Mouse (Mus musculus) forebrain, postnatal 0 days (tissue): ENCODE results near the gene Nr6a1. TPM values are rescaled to one million over a fixed set of nuclear protein-coding genes. Genes with fewer than 3 reads are reported as not detected.

Source experiments
- ATAC-seq: fragments of 200-750 bp; cut with Nextera tagmentation; 2 replicates; pipeline ENCODE4 v1.8.0; 2017; ENCODE audit warnings: mild to moderate bottlenecking, moderate library complexity
- DNase-seq: peaks from one replicate; pipeline ENCODE4 v3.0.0-alpha.2; 2015
- H3K27ac ChIP-seq: fragments of 300-500 bp; sonication (generic); 2 replicates; pipeline ENCODE4 v1.5.1; 2014; ENCODE audit warnings: low read depth, mild to moderate bottlenecking, antibody characterized with exemption, low read length, moderate library complexity, mixed read lengths
- H3K27me3 ChIP-seq: fragments of 300-500 bp; sonication (generic); 2 replicates; pipeline ENCODE4 v1.6.1; 2014; ENCODE audit warnings: mild to moderate bottlenecking, low read length, mixed read lengths; ENCODE audit not compliant: insufficient read depth
- H3K36me3 ChIP-seq: fragments of 300-500 bp; sonication (generic); 2 replicates; pipeline ENCODE4 v1.6.1; 2014; ENCODE audit warnings: mild to moderate bottlenecking, moderate library complexity; ENCODE audit not compliant: insufficient read depth
- H3K4me1 ChIP-seq: fragments of 300-500 bp; sonication (generic); 2 replicates; pipeline ENCODE4 v1.6.1; 2014; ENCODE audit warnings: antibody characterized with exemption; ENCODE audit not compliant: insufficient read depth
- H3K4me2 ChIP-seq: fragments of 300-500 bp; sonication (generic); 2 replicates; pipeline ENCODE4 v1.6.1; 2014; ENCODE audit warnings: low read depth, mild to moderate bottlenecking, moderate library complexity
- H3K4me3 ChIP-seq: fragments of 300-500 bp; sonication (generic); 2 replicates; pipeline ENCODE4 v1.5.1; 2014; ENCODE audit warnings: low read depth, low read length, mixed read lengths
- H3K9ac ChIP-seq: fragments of 300-500 bp; sonication (generic); 2 replicates; pipeline ENCODE4 v1.6.1; 2014; ENCODE audit warnings: mild to moderate bottlenecking
- H3K9me3 ChIP-seq: fragments of 300-500 bp; sonication (generic); 2 replicates; pipeline ENCODE4 v1.6.1; 2016; ENCODE audit warnings: low read length
- CTCF ChIP-seq: sonication (generic); IDR thresholded peaks from 2 replicates; pipeline ENCODE4 v1.5.1; 2016; ENCODE audit warnings: antibody characterized with exemption, control low read depth, low read depth
- WGBS: fragments of 180-500 bp; shearing (Covaris S2); extraction: QIAGEN DNeasy Blood & Tissue Kit; methylation state at CpG from one replicate; pipeline ENCODE4 v1.1.7; 2014; 5-methylcytosine and 5-hydroxymethylcytosine counted together
- polyA plus RNA-seq: library from polyadenylated mRNA; unstranded; fragments of >200 nt; fragmentation: Nextera tagmentation; extraction: Ambion mirVana; gene quantifications from 2 replicates; pipeline ENCODE4 v1.2.1, GENCODE M21; 2015
- total RNA-seq: library from RNA; depleted of rRNA; stranded (reverse); fragments of >200 nt; gene quantifications from 2 replicates; pipeline ENCODE4 v1.2.3, GENCODE M21; 2014

Nr6a1 gene
- total and polyA plus RNA-seq, 2 experiments from 2014 or later, result 0.48 to 4.6 TPM

DNA sequence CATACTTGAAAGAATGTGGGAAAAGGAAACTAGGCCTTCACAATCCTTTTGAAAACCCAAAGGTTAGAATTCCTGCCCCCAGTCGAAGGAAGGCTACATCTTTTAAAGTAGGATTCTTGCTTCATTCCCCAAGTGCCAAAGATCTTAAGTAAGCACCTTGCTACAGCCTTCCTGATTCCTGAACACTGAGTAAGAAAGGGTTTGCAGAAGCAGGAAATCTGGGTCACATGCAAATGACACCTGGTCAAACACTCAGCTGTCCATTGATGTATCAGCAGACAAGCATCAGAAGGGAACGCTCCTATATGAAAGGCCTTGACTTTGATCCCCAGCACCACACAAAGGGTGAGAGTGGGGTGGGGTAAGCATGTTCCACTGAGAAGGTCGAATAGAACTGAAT lies 142.4 kb downstream of the Nr6a1 start:
- H3K4me2 ChIP-seq, result no peak overlapping the region
- TF ChIP-seq CTCF, result no peak
- no peaks in the 10 kb centered on the region for H3K9me3 ChIP-seq
- ATAC-seq (no peak), DNase-seq (no peak)
- no peak overlapping the region for H3K4me3 ChIP-seq
- no peak overlapping the region for H3K27ac ChIP-seq
- no peak overlapping the region for H3K9ac ChIP-seq
- no peaks in the 10 kb centered on the region for H3K27me3 ChIP-seq
- H3K4me1 ChIP-seq, result no peaks in the 10 kb centered on the region
- 40% methylated on average over 3 of the region's 3 CpGs for WGBS
- H3K36me3 ChIP-seq, result no peaks in the 10 kb centered on the region

DNA sequence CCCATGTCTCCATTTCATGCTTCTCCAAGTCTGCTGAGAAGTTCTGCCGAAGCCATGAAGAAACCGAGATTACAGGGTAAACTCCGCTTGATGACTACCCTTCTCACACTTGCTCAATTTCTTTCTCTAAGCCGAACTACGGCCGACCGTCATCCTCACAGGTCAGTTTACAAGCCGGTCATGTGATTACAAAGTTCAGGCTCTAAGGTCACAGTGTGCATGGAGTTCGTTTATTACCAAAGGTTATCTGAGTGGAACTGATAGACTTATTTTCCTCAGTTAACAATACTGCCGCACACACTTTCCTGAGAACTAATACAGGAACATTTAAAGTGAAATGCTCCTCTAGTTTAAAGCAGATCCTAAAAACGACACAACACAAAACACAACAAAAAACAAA lies 143.1 kb downstream of the Nr6a1 start:
- no peaks in the 10 kb centered on the region for H3K9me3 ChIP-seq
- no peaks in the 10 kb centered on the region for H3K4me1 ChIP-seq
- TF ChIP-seq CTCF, result no peak
- no peak overlapping the region for H3K27ac ChIP-seq
- WGBS, result 28% methylated on average over 11 of the region's 11 CpGs
- no peak overlapping the region for H3K4me3 ChIP-seq
- DNase-seq (no peak), ATAC-seq (no peak)
- H3K36me3 ChIP-seq, result no peaks in the 10 kb centered on the region
- H3K27me3 ChIP-seq, result no peaks in the 10 kb centered on the region
- H3K4me2 ChIP-seq, result no peak overlapping the region
- H3K9ac ChIP-seq, result no peak overlapping the region

DNA sequence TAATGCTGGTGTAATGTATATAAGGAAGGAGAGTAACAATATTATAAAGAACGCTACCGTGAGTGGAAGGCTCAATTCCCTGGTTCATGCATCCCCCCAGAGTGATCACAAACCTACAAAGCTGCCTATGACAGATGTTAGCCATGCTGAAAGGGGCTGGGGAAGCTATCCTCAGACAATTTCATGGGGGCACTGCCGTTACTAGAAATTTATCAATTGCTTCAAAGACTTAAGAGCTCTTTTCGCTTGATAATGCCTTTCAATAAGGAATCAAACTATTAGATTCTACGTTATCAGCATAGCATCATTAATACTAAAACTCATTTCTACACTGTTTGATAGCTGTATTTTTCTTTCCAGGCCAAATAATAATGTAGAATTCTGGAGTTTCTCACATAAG lies 144.1 kb downstream of the Nr6a1 start:
- Histone ChIP-seq H3K4me3 (no peak overlapping the region), H3K9ac (no peak overlapping the region), H3K27ac (no peak overlapping the region), H3K4me1 (no peaks in the 10 kb centered on the region), H3K36me3 (no peaks in the 10 kb centered on the region), H3K4me2 (no peak overlapping the region), H3K27me3 (no peaks in the 10 kb centered on the region), H3K9me3 (no peaks in the 10 kb centered on the region)
- DNase-seq (no peak), ATAC-seq (no peak)
- no peak for TF ChIP-seq CTCF
- WGBS, result 58% methylated on average over 5 of the region's 5 CpGs

DNA sequence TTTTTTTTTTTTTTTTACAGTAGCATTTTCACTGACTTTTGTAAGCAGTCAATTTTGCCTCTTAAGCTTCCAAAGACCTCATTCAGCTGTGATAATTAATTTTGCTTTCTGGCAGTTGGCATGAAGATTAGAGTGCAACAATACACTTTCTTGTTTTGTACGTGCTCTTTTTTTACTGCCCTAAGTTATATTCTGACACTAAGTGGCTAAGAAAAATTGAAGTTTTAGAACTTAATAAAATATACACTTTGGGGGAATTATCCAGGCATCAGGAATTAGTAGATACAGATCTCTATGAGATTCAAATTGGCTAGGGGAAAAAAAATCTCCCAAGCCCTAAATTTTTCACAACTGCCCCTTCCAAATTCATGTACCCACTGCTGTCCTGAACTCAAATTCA lies 144.8 kb downstream of the Nr6a1 start:
- H3K9ac ChIP-seq, result no peak overlapping the region

DNA sequence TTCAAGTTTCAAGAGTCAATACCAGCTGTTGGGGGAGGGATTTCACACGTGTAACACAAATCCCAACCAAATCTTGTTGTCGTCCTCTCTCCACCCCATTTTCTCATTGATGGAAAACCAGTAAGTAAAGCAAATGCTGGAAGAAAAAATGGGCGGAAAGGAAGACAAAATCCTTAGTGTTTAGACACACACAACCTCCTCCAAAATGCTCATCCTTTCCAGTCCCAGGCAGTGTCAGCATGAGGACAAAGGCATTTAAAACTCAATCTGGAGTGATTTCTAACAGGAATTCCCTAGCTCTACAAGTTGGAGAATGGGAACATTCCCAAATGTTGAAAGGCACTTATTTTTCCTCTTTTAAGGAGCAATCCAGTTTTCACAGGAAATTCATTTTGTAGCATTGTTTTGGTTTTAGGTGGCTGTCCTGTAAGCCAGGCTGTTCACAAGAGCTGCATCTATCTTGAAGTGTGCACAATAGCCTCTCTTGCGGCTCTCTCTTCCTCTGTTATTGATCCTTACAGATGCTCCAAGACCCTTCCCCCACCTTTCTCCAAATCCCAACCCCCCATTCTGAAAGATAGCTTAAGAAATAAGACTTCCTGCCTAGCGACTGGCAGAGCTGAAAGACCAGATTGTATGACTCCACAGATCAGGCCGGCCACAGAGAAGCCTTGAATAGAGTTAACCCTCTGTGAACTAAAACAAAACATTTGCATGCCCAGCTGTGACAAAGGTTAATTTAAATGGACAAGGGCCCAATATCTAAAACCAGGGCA lies 145.4 kb downstream of the Nr6a1 start:
- H3K27me3 ChIP-seq, result no peaks in the 10 kb centered on the region
- no peak overlapping the region for H3K9ac ChIP-seq
- ATAC-seq (0 out of 2 replicates have a peak, but pooled peaks have one; percentile 25), DNase-seq (peak; percentile 7)
- no peak overlapping the region for H3K4me2 ChIP-seq
- WGBS, result 11% methylated on average over 6 of the region's 6 CpGs
- H3K4me1 ChIP-seq, result no peaks in the 10 kb centered on the region
- no peaks in the 10 kb centered on the region for H3K36me3 ChIP-seq
- H3K9me3 ChIP-seq, result no peaks in the 10 kb centered on the region
- TF ChIP-seq CTCF, result no peak
- H3K4me3 ChIP-seq, result no peak overlapping the region
- no peak overlapping the region for H3K27ac ChIP-seq

More for the DNA sequence above, 144.8 kb downstream of the Nr6a1 start:
- DNase-seq (no peak), ATAC-seq (no peak)
- 10% methylated on average over 1 of the region's 1 CpGs for WGBS
- Histone ChIP-seq H3K4me3 (no peak overlapping the region), H3K36me3 (no peaks in the 10 kb centered on the region), H3K27ac (no peak overlapping the region), H3K4me1 (no peaks in the 10 kb centered on the region), H3K27me3 (no peaks in the 10 kb centered on the region), H3K9me3 (no peaks in the 10 kb centered on the region), H3K4me2 (no peak overlapping the region)
- TF ChIP-seq CTCF, result no peak

DNA sequence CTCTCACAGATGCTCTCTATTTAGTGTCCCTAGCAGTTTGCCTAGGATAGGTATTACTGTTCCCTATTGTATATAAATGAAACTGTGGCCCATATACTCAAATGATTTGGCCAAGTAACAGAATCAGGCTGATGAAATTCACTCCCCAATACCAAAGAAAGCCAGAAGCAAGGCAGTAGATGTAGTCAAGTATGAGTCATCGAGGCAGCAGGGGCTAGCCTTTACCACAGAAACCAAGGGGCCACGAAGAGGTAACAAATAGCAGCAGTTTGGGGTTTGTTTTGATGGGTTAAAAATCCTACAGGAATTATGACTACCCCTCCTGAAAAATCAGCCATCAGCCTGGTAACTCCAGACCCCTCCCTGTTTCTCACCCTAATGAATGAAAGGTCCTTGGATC lies 147.5 kb downstream of the Nr6a1 start:
- Histone ChIP-seq H3K9ac (no peak overlapping the region), H3K4me1 (no peaks in the 10 kb centered on the region), H3K27ac (no peak overlapping the region), H3K9me3 (no peaks in the 10 kb centered on the region), H3K27me3 (no peaks in the 10 kb centered on the region), H3K36me3 (no peaks in the 10 kb centered on the region), H3K4me3 (no peak overlapping the region), H3K4me2 (no peak overlapping the region)
- no peak for TF ChIP-seq CTCF
- no peak for ATAC-seq
- WGBS, result 86% methylated on average over 2 of the region's 2 CpGs
- no peak for DNase-seq

DNA sequence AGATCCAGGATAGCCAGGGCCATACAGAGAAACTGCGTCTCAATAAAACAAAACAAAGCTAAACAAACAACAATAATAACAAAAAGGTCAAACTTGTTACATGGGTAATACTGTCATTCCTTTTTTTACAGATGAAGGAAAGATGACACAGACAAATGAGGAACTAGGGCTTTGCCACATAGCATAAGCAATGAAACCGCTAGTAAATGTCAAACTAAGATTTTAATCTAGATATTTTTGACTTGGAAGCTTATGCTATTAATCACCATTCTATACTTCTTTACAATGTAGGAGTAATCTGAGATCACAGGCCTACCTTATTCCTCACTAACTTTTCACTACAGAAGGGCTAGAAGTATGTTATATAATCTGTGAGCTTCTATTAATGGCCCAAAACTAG lies 150.2 kb downstream of the Nr6a1 start:
- no peak overlapping the region for H3K4me3 ChIP-seq
- no peak overlapping the region for H3K27ac ChIP-seq
- H3K27me3 ChIP-seq, result no peaks in the 10 kb centered on the region
- no peak overlapping the region for H3K4me2 ChIP-seq
- no peaks in the 10 kb centered on the region for H3K4me1 ChIP-seq
- no peak overlapping the region for H3K9ac ChIP-seq
- DNase-seq (no peak), ATAC-seq (no peak)
- no peaks in the 10 kb centered on the region for H3K36me3 ChIP-seq
- H3K9me3 ChIP-seq, result no peaks in the 10 kb centered on the region
- 91% methylated on average over 2 of the region's 2 CpGs for WGBS
- TF ChIP-seq CTCF, result no peak
